Comparison of ENCODE assay signal across 12 mouse cellular contexts in genomic region chr6:53289659-53290058, GRCm38 (mm10). TPM values are rescaled to one million over a fixed set of nuclear protein-coding genes. Genes with fewer than 3 reads are reported as not detected.
DNase-seq lines count a peak whose midpoint lies in the region; ATAC-seq lines count a peak whose summit lies in the region.
"Had no signal": no experiment of that assay in that cellular context is flagged by ENCODE, and none has a peak within 500 bp of the region (broad histone marks: within the 10 kb centered on the region; RNA-seq: fewer than 3 reads in every experiment).

No protein-coding gene starts in this region.

- WGBS in heart, embryonic 10.5 days: 22% methylated on average over 5 of the region's 5 CpGs
- WGBS in midbrain, embryonic 13.5 days: 18% methylated on average over 5 of the region's 5 CpGs
- 19% methylated on average over 5 of the region's 5 CpGs for WGBS in midbrain, embryonic 14.5 days
- 12% methylated on average over 5 of the region's 5 CpGs for whole genome bisulfite sequencing in limb, embryonic 10.5 days

- ATAC-seq in midbrain, embryonic 13.5 days: no peak
- ATAC-seq in midbrain, embryonic 14.5 days (ENCODE audit: low FRiP score, low TSS enrichment): no peak
- ATAC-seq: intestine, embryonic 16.5 days had no signal

- DNase-seq in heart, embryonic 10.5 days (ENCODE audit: low spot score): no peak
- DNase-seq in heart, postnatal 25 days (ENCODE audit: low spot score): no peak
- no peak for DNase-seq in midbrain, embryonic 14.5 days
- DNase-seq in limb, embryonic 10.5 days (ENCODE audit: low spot score): no peak
- DNase-seq in retina, postnatal 1 day: peak; percentile 26
- no peak for DNase-seq in right cerebral cortex, adult 18-20 months
- DNase-seq in lung, postnatal 10 days: no peak
- DNase-seq: thymus, postnatal 4 days had no signal

- no peaks in the 10 kb centered on the region for H3K36me3 ChIP-seq in heart, embryonic 10.5 days
- H3K36me3 ChIP-seq in midbrain, embryonic 13.5 days: no peaks in the 10 kb centered on the region
- no peaks in the 10 kb centered on the region for H3K36me3 ChIP-seq in midbrain, embryonic 14.5 days (ENCODE audit: control insufficient read depth, insufficient read depth, low read length)
- no peaks in the 10 kb centered on the region for H3K36me3 ChIP-seq in limb, embryonic 10.5 days

- H3K27ac ChIP-seq in heart, embryonic 10.5 days: no peak overlapping the region
- no peak overlapping the region for H3K27ac ChIP-seq in midbrain, embryonic 13.5 days
- H3K27ac ChIP-seq in midbrain, embryonic 14.5 days (replicated peaks; ENCODE audit: low read depth, low read length): no peak overlapping the region
- no peak overlapping the region for H3K27ac ChIP-seq in limb, embryonic 10.5 days
- H3K27ac ChIP-seq: stomach, postnatal 0 days had no signal

- no peak overlapping the region for H3K9ac ChIP-seq in midbrain, embryonic 13.5 days (replicated peaks)
- no peak overlapping the region for H3K9ac ChIP-seq in midbrain, embryonic 14.5 days (replicated peaks; ENCODE audit: low read length)

- peaks cover 44% of the 10 kb centered on the region; the same call in 1 of the 2 replicates for H3K4me1 ChIP-seq in heart, embryonic 10.5 days
- peaks cover 29% of the 10 kb centered on the region for H3K4me1 ChIP-seq in midbrain, embryonic 13.5 days (replicated peaks)
- H3K4me1 ChIP-seq in midbrain, embryonic 14.5 days (ENCODE audit: control insufficient read depth, insufficient read depth, low read length): peaks cover 18% of the 10 kb centered on the region
- H3K4me1 ChIP-seq in limb, embryonic 10.5 days: peaks cover 57% of the 10 kb centered on the region

- no peaks in the 10 kb centered on the region for H3K9me3 ChIP-seq in heart, embryonic 10.5 days
- no peaks in the 10 kb centered on the region for H3K9me3 ChIP-seq in midbrain, embryonic 13.5 days
- H3K9me3 ChIP-seq in midbrain, embryonic 14.5 days (ENCODE audit: control insufficient read depth, low read length): no peaks in the 10 kb centered on the region
- H3K9me3 ChIP-seq in limb, embryonic 10.5 days (replicated peaks): no peaks in the 10 kb centered on the region

- peaks cover 25% of the 10 kb centered on the region for H3K27me3 ChIP-seq in heart, embryonic 10.5 days (ENCODE audit: insufficient read depth, poor library complexity, severe bottlenecking)
- H3K27me3 ChIP-seq in midbrain, embryonic 13.5 days: peaks cover 80% of the 10 kb centered on the region
- H3K27me3 ChIP-seq in midbrain, embryonic 14.5 days (ENCODE audit: control insufficient read depth, insufficient read depth, low read length): peaks cover 66% of the 10 kb centered on the region
- H3K27me3 ChIP-seq in limb, embryonic 10.5 days (ENCODE audit: low read depth, poor library complexity, severe bottlenecking): peaks cover 74% of the 10 kb centered on the region

- 0 out of 2 replicates have a peak overlapping the region, but pooled peaks have one; percentile 86 for H3K4me2 ChIP-seq in midbrain, embryonic 13.5 days (replicated peaks)
- H3K4me2 ChIP-seq in midbrain, embryonic 14.5 days (ENCODE audit: low read length): no peak overlapping the region

- H3K4me3 ChIP-seq in heart, embryonic 10.5 days: peak overlapping the region; percentile 81
- no peak overlapping the region for H3K4me3 ChIP-seq in midbrain, embryonic 13.5 days (replicated peaks)
- no peak overlapping the region for H3K4me3 ChIP-seq in midbrain, embryonic 14.5 days (replicated peaks; ENCODE audit: low read depth, low read length)
- peak overlapping the region; percentile 67 for H3K4me3 ChIP-seq in limb, embryonic 10.5 days

- intact Hi-C loops in heart, postnatal 25 days (cut with DNase I): loop anchor here (5.0 kb wide), 1 partner anchor 283 kb away; no protein-coding TSS in a partner anchor

RNA-seq across cellular contexts. Expression of gene Creb5, which starts 2.6 kb away (rescaled TPM):
- 15.4 and 20.5 TPM in 2 replicates for polyA plus RNA-seq in heart, embryonic 10.5 days (2016; fragmentation: Nextera tagmentation; extraction: Ambion mirVana)
- 10 to 100 TPM in 1 of 2 experiments, 1 to 10 TPM in 1; 9.3 to 10.9 TPM for total RNA-seq in heart, postnatal 25 days (2021)
- polyA plus RNA-seq in midbrain, embryonic 13.5 days (2015; fragmentation: Nextera tagmentation; extraction: Ambion mirVana): 4.3 and 4.5 TPM in 2 replicates
- polyA plus RNA-seq in midbrain, embryonic 14.5 days (2014; fragmentation: Nextera tagmentation; extraction: Ambion mirVana): 1.9 and 2.8 TPM in 2 replicates
- 5.3 and 12.1 TPM in 2 replicates for polyA plus RNA-seq in limb, embryonic 10.5 days (2016; fragmentation: Nextera tagmentation; extraction: Ambion mirVana)
- total RNA-seq: MEL had no signal

Comparison
In these comparisons a context has a peak if more than half of its experiments do, and no peak if none do; other contexts are left out.
1. H3K4me3 ChIP-seq: peak in heart, embryonic 10.5 days (single experiment) and limb, embryonic 10.5 days (single experiment); none in midbrain, embryonic 13.5 days (single experiment) and midbrain, embryonic 14.5 days (single experiment).